In the genomic region with DNA sequence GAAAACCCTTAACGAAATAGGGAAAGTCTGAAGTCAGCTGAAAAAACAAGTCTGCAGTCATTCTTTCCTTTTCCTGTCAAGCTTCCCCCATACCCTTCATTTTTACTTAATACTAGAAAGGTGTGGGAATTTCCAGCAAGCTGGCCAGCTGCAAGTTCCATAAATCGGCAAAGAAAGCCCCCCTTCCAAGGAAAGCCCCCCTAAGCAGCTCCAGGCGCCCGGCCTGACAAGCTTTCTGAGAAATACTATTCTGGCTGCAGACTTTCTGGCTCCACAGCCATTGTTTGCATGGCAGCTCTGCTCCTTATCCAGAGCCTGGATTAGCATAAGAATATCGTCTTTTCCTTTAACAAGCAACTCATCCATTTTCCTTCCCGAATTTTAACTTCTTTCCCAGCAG, we compare ENCODE assay signal across 9 mouse cellular contexts. TPM values are rescaled to one million over a fixed set of nuclear protein-coding genes. Genes with fewer than 3 reads are reported as not detected.
DNase-seq lines count a peak whose midpoint lies in the region; ATAC-seq lines count a peak whose summit lies in the region.
"Had no signal": no experiment of that assay in that cellular context is flagged by ENCODE, and none has a peak within 500 bp of the region (broad histone marks: within the 10 kb centered on the region; RNA-seq: fewer than 3 reads in every experiment).

No protein-coding gene starts in this region.

- 4% methylated on average over 6 of the region's 6 CpGs for WGBS in forebrain, embryonic 13.5 days

- H3K4me3 ChIP-seq in forebrain, embryonic 13.5 days: no peak overlapping the region
- H3K4me3 ChIP-seq: liver, embryonic 15.5 days had no signal

- peak overlapping the region; percentile 27; the same call in 1 of the 2 replicates for H3K9ac ChIP-seq in forebrain, embryonic 13.5 days
- H3K9ac ChIP-seq: liver, embryonic 15.5 days had no signal

- peak overlapping the region; percentile 74 for H3K27ac ChIP-seq in forebrain, embryonic 13.5 days
- H3K27ac ChIP-seq: liver, embryonic 15.5 days had no signal

- peak overlapping the region; percentile 38 for H3K4me2 ChIP-seq in forebrain, embryonic 13.5 days
- H3K4me2 ChIP-seq: liver, embryonic 15.5 days had no signal

- no peaks in the 10 kb centered on the region for H3K27me3 ChIP-seq in forebrain, embryonic 13.5 days
- H3K27me3 ChIP-seq: liver, embryonic 15.5 days had no signal

- peak; percentile 74; the same call in 1 of the 2 replicates for ATAC-seq in forebrain, embryonic 13.5 days

- DNase-seq in right cerebral cortex, postnatal 4 days: peak; percentile 13
- DNase-seq in right cerebral cortex, adult 18-20 months: no peak
- peak; percentile 34 for DNase-seq in mesoderm, embryonic 11.5 days (ENCODE audit: low read depth, low spot score)
- no peak for DNase-seq in adrenal gland, postnatal 4 days (ENCODE audit: low spot score in 2 of 2)
- no peak for DNase-seq in lung, postnatal 14 days
- no peak for DNase-seq in retina, embryonic 14.5 days (ENCODE audit: low spot score)
- DNase-seq: cerebellum, adult 2 months had no signal

- H3K4me1 ChIP-seq in forebrain, embryonic 13.5 days: peaks cover 22% of the 10 kb centered on the region
- H3K4me1 ChIP-seq: liver, embryonic 15.5 days had no signal

- peaks cover 6% of the 10 kb centered on the region; the same call in 1 of the 2 replicates for H3K36me3 ChIP-seq in forebrain, embryonic 13.5 days (ENCODE audit: poor library complexity, severe bottlenecking)
- H3K36me3 ChIP-seq: liver, embryonic 15.5 days had no signal

- H3K9me3 ChIP-seq in forebrain, embryonic 13.5 days (replicated peaks): no peaks in the 10 kb centered on the region
- H3K9me3 ChIP-seq: liver, embryonic 15.5 days had no signal

RNA-seq across cellular contexts. Expression of a gene that starts 49.5 kb away (rescaled TPM):
- 24.9 and 25.5 TPM in 2 replicates for polyA plus RNA-seq in forebrain, embryonic 13.5 days (2015; fragmentation: Nextera tagmentation; extraction: Ambion mirVana)
- total RNA-seq in adrenal gland, postnatal 4 days (2021): 10 to 100 TPM; 79.7 to 81.9 TPM

Comparison
In these comparisons a context has a peak if more than half of its experiments do, and no peak if none do; other contexts are left out.
1. DNase-seq: peak in right cerebral cortex, postnatal 4 days (single experiment) and mesoderm, embryonic 11.5 days (single experiment); none in right cerebral cortex, adult 18-20 months (single experiment), adrenal gland, postnatal 4 days (0 of 2), lung, postnatal 14 days (single experiment) and retina, embryonic 14.5 days (single experiment).